Mouse (Mus musculus): ENCODE measurements at regions not wholly inside any gene's neighbourhood (a gene's known extent, or its start where the extent isn't known, plus 50 kb on each side); places are given as distances from the start of the nearest gene placed in this dataset.

DNA sequence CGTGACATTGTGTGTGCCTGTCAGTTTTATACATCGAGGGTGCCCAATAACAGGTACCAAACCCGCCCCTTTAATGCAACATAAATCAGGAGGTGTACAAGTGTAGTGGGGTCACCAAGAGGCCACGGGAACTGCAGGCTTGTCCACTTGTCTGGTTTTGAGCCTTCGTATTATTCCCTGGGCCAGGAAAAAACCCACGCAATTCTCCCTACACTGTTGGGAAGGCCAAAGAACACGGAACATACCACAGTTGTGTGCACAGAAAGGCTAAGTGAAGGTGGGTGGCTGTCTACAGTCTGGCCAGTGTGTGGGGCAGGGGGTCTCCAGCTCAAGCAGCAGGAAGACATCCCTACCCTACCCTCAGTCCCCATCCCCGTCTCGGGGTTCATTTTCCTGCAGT, 74.0 kb upstream of the Maml3 start:
- H3K27ac ChIP-seq (replicated peaks in 1 of 2; ENCODE audit: control insufficient read depth in 1 of 2, insufficient read depth in 1 of 2, low read depth in 2 of 2, low read length in 2 of 2), result peak overlapping the region; percentile 75 to 95
- no peak overlapping the region for H3K4me3 ChIP-seq (ENCODE audit: control insufficient read depth in 1 of 2, insufficient read depth in 1 of 2, low read depth in 1 of 2, low read length in 2 of 2)
- H3K27me3 ChIP-seq (ENCODE audit: control insufficient read depth, insufficient read depth, low read length), result no peaks in the 10 kb centered on the region
- peak overlapping the region; percentile 59 for H3K9ac ChIP-seq (ENCODE audit: low read length)
- no peaks in the 10 kb centered on the region for H3K36me3 ChIP-seq (ENCODE audit: control insufficient read depth, insufficient read depth, low read length)
- H3K9me3 ChIP-seq (ENCODE audit: control insufficient read depth, low read length), result no peaks in the 10 kb centered on the region
- peak overlapping the region; percentile 48 for H3K4me2 ChIP-seq (ENCODE audit: low read length)
- ATAC-seq (ENCODE audit: insufficient number of reproducible peaks, insufficient read depth, low FRiP score, low read depth), result no peak
- H3K4me1 ChIP-seq (ENCODE audit: control insufficient read depth in 2 of 2, insufficient read depth in 2 of 2, low read length in 2 of 2), result peaks cover 28 to 34% of the 10 kb centered on the region in 2 experiments
- WGBS, result 76% methylated on average over 9 of the region's 9 CpGs

DNA sequence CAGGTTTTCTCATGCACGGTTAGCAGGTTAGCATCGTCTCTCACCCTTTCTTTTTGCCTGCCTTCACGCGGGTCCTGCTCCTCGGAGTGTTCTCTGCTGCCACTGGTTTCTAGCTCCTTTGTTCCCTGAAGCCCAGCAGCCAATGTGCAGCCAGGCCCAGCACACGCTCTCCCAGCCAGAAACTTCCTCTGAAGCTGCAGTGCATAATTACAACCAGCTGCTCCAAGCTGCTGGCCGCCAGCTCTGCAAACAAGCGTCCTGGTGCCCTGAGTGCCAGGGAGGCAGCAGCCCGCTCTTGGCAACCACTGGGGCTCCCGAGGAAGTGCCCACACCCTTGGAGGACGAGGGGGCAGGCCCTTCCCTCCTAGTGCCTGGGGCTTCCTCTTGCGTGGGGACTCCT, 74.8 kb upstream of the Maml3 start:
- H3K4me1 ChIP-seq (ENCODE audit: control insufficient read depth in 2 of 2, insufficient read depth in 2 of 2, low read length in 2 of 2), result peaks cover 28 to 34% of the 10 kb centered on the region in 2 experiments
- peak overlapping the region; percentile 59 for H3K9ac ChIP-seq (ENCODE audit: low read length)
- ATAC-seq (ENCODE audit: insufficient number of reproducible peaks, insufficient read depth, low FRiP score, low read depth), result peak; percentile 49
- H3K27me3 ChIP-seq (ENCODE audit: control insufficient read depth, insufficient read depth, low read length), result no peaks in the 10 kb centered on the region
- no peaks in the 10 kb centered on the region for H3K9me3 ChIP-seq (ENCODE audit: control insufficient read depth, low read length)
- H3K36me3 ChIP-seq (ENCODE audit: control insufficient read depth, insufficient read depth, low read length), result no peaks in the 10 kb centered on the region
- 9% methylated on average over 12 of the region's 12 CpGs for WGBS
- no peak overlapping the region for H3K4me3 ChIP-seq (ENCODE audit: control insufficient read depth in 1 of 2, insufficient read depth in 1 of 2, low read depth in 1 of 2, low read length in 2 of 2)
- peak overlapping the region; percentile 48 for H3K4me2 ChIP-seq (ENCODE audit: low read length)
- H3K27ac ChIP-seq (replicated peaks in 1 of 2; ENCODE audit: control insufficient read depth in 1 of 2, insufficient read depth in 1 of 2, low read depth in 2 of 2, low read length in 2 of 2), result peak overlapping the region; percentile 75 to 95

- Histone ChIP-seq H3K9ac (ENCODE audit: low read length) (peak overlapping the region; percentile 59), H3K9me3 (ENCODE audit: control insufficient read depth, low read length) (no peaks in the 10 kb centered on the region), H3K36me3 (ENCODE audit: control insufficient read depth, insufficient read depth, low read length) (no peaks in the 10 kb centered on the region), H3K4me1 (ENCODE audit: control insufficient read depth in 2 of 2, insufficient read depth in 2 of 2, low read length in 2 of 2) (peaks cover 28 to 34% of the 10 kb centered on the region in 2 experiments), H3K27me3 (ENCODE audit: control insufficient read depth, insufficient read depth, low read length) (no peaks in the 10 kb centered on the region), H3K27ac (replicated peaks in 1 of 2; ENCODE audit: control insufficient read depth in 1 of 2, insufficient read depth in 1 of 2, low read depth in 2 of 2, low read length in 2 of 2) (peak overlapping the region; percentile 75 to 95), H3K4me2 (ENCODE audit: low read length) (peak overlapping the region; percentile 48), H3K4me3 (ENCODE audit: control insufficient read depth in 1 of 2, insufficient read depth in 1 of 2, low read depth in 1 of 2, low read length in 2 of 2) (no peak overlapping the region)
- WGBS, result 45% methylated on average over 8 of the region's 8 CpGs
- ATAC-seq (ENCODE audit: insufficient number of reproducible peaks, insufficient read depth, low FRiP score, low read depth), result no peak
Observed at GRCm38 (mm10) chr3:52180306-52180705, 75.4 kb upstream of the Maml3 start.

GRCm38 (mm10) chr3:52180785-52181184, 75.9 kb upstream of the Maml3 start:
- Histone ChIP-seq H3K4me1 (ENCODE audit: control insufficient read depth in 2 of 2, insufficient read depth in 2 of 2, low read length in 2 of 2) (peaks cover 28 to 34% of the 10 kb centered on the region in 2 experiments), H3K27me3 (ENCODE audit: control insufficient read depth, insufficient read depth, low read length) (no peaks in the 10 kb centered on the region), H3K4me3 (ENCODE audit: control insufficient read depth in 1 of 2, insufficient read depth in 1 of 2, low read depth in 1 of 2, low read length in 2 of 2) (no peak overlapping the region), H3K27ac (replicated peaks in 1 of 2; ENCODE audit: control insufficient read depth in 1 of 2, insufficient read depth in 1 of 2, low read depth in 2 of 2, low read length in 2 of 2) (peak overlapping the region; percentile 93 to 95), H3K4me2 (ENCODE audit: low read length) (peak overlapping the region; percentile 48), H3K36me3 (ENCODE audit: control insufficient read depth, insufficient read depth, low read length) (no peaks in the 10 kb centered on the region), H3K9me3 (ENCODE audit: control insufficient read depth, low read length) (no peaks in the 10 kb centered on the region), H3K9ac (ENCODE audit: low read length) (peak overlapping the region; percentile 59)
- peak; percentile 87 for ATAC-seq (ENCODE audit: insufficient number of reproducible peaks, insufficient read depth, low FRiP score, low read depth)
- WGBS, result 11% methylated on average over 10 of the region's 10 CpGs

GRCm38 (mm10) chr3:52181326-52182101, 76.6 kb upstream of the Maml3 start:
- H3K4me3 ChIP-seq (ENCODE audit: control insufficient read depth in 1 of 2, insufficient read depth in 1 of 2, low read depth in 1 of 2, low read length in 2 of 2), result no peak overlapping the region
- H3K4me1 ChIP-seq (ENCODE audit: control insufficient read depth in 2 of 2, insufficient read depth in 2 of 2, low read length in 2 of 2), result peaks cover 28 to 34% of the 10 kb centered on the region in 2 experiments
- H3K4me2 ChIP-seq (ENCODE audit: low read length), result 0 out of 2 replicates have a peak overlapping the region, but pooled peaks have one; percentile 48
- WGBS, result 91% methylated on average over 9 of the region's 9 CpGs
- no peak overlapping the region for H3K9ac ChIP-seq (ENCODE audit: low read length)
- H3K27ac ChIP-seq (replicated peaks in 1 of 2; ENCODE audit: control insufficient read depth in 1 of 2, insufficient read depth in 1 of 2, low read depth in 2 of 2, low read length in 2 of 2), result peak overlapping the region; percentile 93 to 95
- H3K36me3 ChIP-seq (ENCODE audit: control insufficient read depth, insufficient read depth, low read length), result no peaks in the 10 kb centered on the region
- no peaks in the 10 kb centered on the region for H3K9me3 ChIP-seq (ENCODE audit: control insufficient read depth, low read length)
- no peaks in the 10 kb centered on the region for H3K27me3 ChIP-seq (ENCODE audit: control insufficient read depth, insufficient read depth, low read length)
- ATAC-seq (ENCODE audit: insufficient number of reproducible peaks, insufficient read depth, low FRiP score, low read depth), result no peak

DNA sequence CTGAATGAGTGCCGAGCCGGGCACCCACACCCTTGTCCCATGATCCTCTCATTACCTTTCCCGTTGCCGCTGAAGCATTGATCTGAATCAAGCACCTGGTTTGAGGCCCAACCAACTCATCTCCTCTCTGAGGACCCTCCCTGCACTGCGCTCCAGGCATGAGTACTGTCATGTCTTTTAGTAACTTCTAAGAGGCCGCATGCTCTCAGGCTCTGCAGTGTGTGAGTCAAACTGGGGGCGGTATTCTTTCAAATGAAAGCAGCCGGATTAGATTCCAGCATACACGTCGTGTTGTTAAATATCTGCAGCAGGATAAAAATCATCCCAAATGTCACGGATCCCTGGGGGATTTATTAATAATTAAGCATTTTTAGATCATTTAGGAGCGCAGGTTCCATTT, 79.4 kb upstream of the Maml3 start:
- 82% methylated on average over 12 of the region's 12 CpGs for WGBS
- no peak for ATAC-seq (ENCODE audit: insufficient number of reproducible peaks, insufficient read depth, low FRiP score, low read depth)
- H3K9me3 ChIP-seq (ENCODE audit: control insufficient read depth, low read length), result no peaks in the 10 kb centered on the region
- no peak overlapping the region for H3K4me3 ChIP-seq (ENCODE audit: control insufficient read depth in 1 of 2, insufficient read depth in 1 of 2, low read depth in 1 of 2, low read length in 2 of 2)
- no peak overlapping the region for H3K4me2 ChIP-seq (ENCODE audit: low read length)
- H3K27me3 ChIP-seq (ENCODE audit: control insufficient read depth, insufficient read depth, low read length), result no peaks in the 10 kb centered on the region
- peaks cover 25 to 28% of the 10 kb centered on the region in 2 experiments for H3K4me1 ChIP-seq (ENCODE audit: control insufficient read depth in 2 of 2, insufficient read depth in 2 of 2, low read length in 2 of 2)
- no peaks in the 10 kb centered on the region for H3K36me3 ChIP-seq (ENCODE audit: control insufficient read depth, insufficient read depth, low read length)
- H3K9ac ChIP-seq (ENCODE audit: low read length), result no peak overlapping the region
- no peak overlapping the region for H3K27ac ChIP-seq (replicated peaks in 1 of 2; ENCODE audit: control insufficient read depth in 1 of 2, insufficient read depth in 1 of 2, low read depth in 2 of 2, low read length in 2 of 2)

- Histone ChIP-seq H3K9me3 (ENCODE audit: control insufficient read depth, low read length) (no peaks in the 10 kb centered on the region), H3K9ac (ENCODE audit: low read length) (no peak overlapping the region), H3K4me2 (ENCODE audit: low read length) (no peak overlapping the region), H3K36me3 (ENCODE audit: control insufficient read depth, insufficient read depth, low read length) (no peaks in the 10 kb centered on the region), H3K4me3 (ENCODE audit: control insufficient read depth in 1 of 2, insufficient read depth in 1 of 2, low read depth in 1 of 2, low read length in 2 of 2) (no peak overlapping the region), H3K27me3 (ENCODE audit: control insufficient read depth, insufficient read depth, low read length) (no peaks in the 10 kb centered on the region), H3K4me1 (ENCODE audit: control insufficient read depth in 2 of 2, insufficient read depth in 2 of 2, low read length in 2 of 2) (peaks cover 14 to 17% of the 10 kb centered on the region in 2 experiments), H3K27ac (replicated peaks in 1 of 2; ENCODE audit: control insufficient read depth in 1 of 2, insufficient read depth in 1 of 2, low read depth in 2 of 2, low read length in 2 of 2) (no peak overlapping the region)
- ATAC-seq (ENCODE audit: insufficient number of reproducible peaks, insufficient read depth, low FRiP score, low read depth), result no peak
- 60% methylated on average over 2 of the region's 2 CpGs for WGBS
Observed at GRCm38 (mm10) chr3:52185351-52185750, 80.5 kb upstream of the Maml3 start.
